Mouse (Mus musculus): ENCODE measurements around the gene Ubap2. TPM values are rescaled to one million over a fixed set of nuclear protein-coding genes. Genes with fewer than 3 reads are reported as not detected.

Gene Ubap2
- 10 to 100 TPM; 63.5 to 64.2 TPM for total RNA-seq (2021)

GRCm38 (mm10) chr4:41274980-41275850 is at the start of gene Ubap2:
Gene Ubap2, minus strand, starts transcription at chr4:41275144.
- DNase-seq (ENCODE audit: low spot score), result peak; percentile 94
- intact Hi-C loops (cut with DNase I), result loop anchor here (5.0 kb wide), 2 partner anchors 37 to 153 kb away; partner anchors contain the start of genes Dcaf12 and Nol6

- DNase-seq (ENCODE audit: low spot score), result no peak
- intact Hi-C loops (cut with DNase I), result no loop called here
Measured at GRCm38 (mm10) chr4:41320971-41321370, 46.0 kb upstream of the Ubap2 start.

GRCm38 (mm10) chr4:41318267-41318666 is 43.3 kb upstream of the Ubap2 start:
- intact Hi-C loops (cut with DNase I), result no loop called here
- no peak for DNase-seq (ENCODE audit: low spot score)

- no peak for DNase-seq (ENCODE audit: low spot score)
- intact Hi-C loops (cut with DNase I), result loop anchor here (2.0 kb wide), 2 partner anchors 34 to 74 kb away; partner anchors contain the start of gene Ubap1
Measured at GRCm38 (mm10) chr4:41315173-41315572, 40.2 kb upstream of the Ubap2 start.

- intact Hi-C loops (cut with DNase I), result loop anchor here (2.0 to 5.0 kb wide), 3 partner anchors 34 to 74 kb away; partner anchors contain the start of genes Ubap1 and Ubap2
- peak; percentile 94 for DNase-seq (ENCODE audit: low spot score)
Measured at GRCm38 (mm10) chr4:41314141-41315129, 39.5 kb upstream of the Ubap2 start, which contains the start of gene Dcaf12. Gene Dcaf12, minus strand, starts transcription at chr4:41314889.

GRCm38 (mm10) chr4:41313722-41314121 is 38.8 kb upstream of the Ubap2 start:
- no peak for DNase-seq (ENCODE audit: low spot score)
- intact Hi-C loops (cut with DNase I), result loop anchor here (2.0 to 5.0 kb wide), 3 partner anchors 35 to 75 kb away; partner anchors contain the start of genes Ubap1 and Ubap2

GRCm38 (mm10) chr4:41310567-41311563 is 35.9 kb upstream of the Ubap2 start:
- intact Hi-C loops (cut with DNase I), result loop anchor here (5.0 kb wide), 1 partner anchor 34 kb away; the partner anchor contains the start of gene Ubap2
- no peak for DNase-seq (ENCODE audit: low spot score)

GRCm38 (mm10) chr4:41307406-41307805 is 32.5 kb upstream of the Ubap2 start:
- intact Hi-C loops (cut with DNase I), result no loop called here
- no peak for DNase-seq (ENCODE audit: low spot score)

- intact Hi-C loops (cut with DNase I), result no loop called here
- DNase-seq (ENCODE audit: low spot score), result no peak
Measured at GRCm38 (mm10) chr4:41304302-41304701, 29.4 kb upstream of the Ubap2 start.

- intact Hi-C loops (cut with DNase I), result no loop called here
Measured at GRCm38 (mm10) chr4:41303671-41304070, 28.7 kb upstream of the Ubap2 start.

GRCm38 (mm10) chr4:41298976-41299375 is 24.0 kb upstream of the Ubap2 start:
- DNase-seq (ENCODE audit: low spot score), result no peak
- intact Hi-C loops (cut with DNase I), result no loop called here

More at GRCm38 (mm10) chr4:41303671-41304070, 28.7 kb upstream of the Ubap2 start:
- DNase-seq (ENCODE audit: low spot score), result no peak

GRCm38 (mm10) chr4:41295960-41296359 is 21.0 kb upstream of the Ubap2 start:
- DNase-seq (ENCODE audit: low spot score), result no peak
- intact Hi-C loops (cut with DNase I), result no loop called here

GRCm38 (mm10) chr4:41295507-41295906 is 20.6 kb upstream of the Ubap2 start:
- no peak for DNase-seq (ENCODE audit: low spot score)
- intact Hi-C loops (cut with DNase I), result no loop called here

GRCm38 (mm10) chr4:41293907-41294306 is 19.0 kb upstream of the Ubap2 start:
- intact Hi-C loops (cut with DNase I), result no loop called here

GRCm38 (mm10) chr4:41289802-41290201 is 14.9 kb upstream of the Ubap2 start:
- no peak for DNase-seq (ENCODE audit: low spot score)
- intact Hi-C loops (cut with DNase I), result loop anchor here (5.0 kb wide), 2 partner anchors 97 to 238 kb away; no protein-coding TSS in a partner anchor

More at GRCm38 (mm10) chr4:41293907-41294306, 19.0 kb upstream of the Ubap2 start:
- DNase-seq (ENCODE audit: low spot score), result no peak

- intact Hi-C loops (cut with DNase I), result loop anchor here (2.0 to 5.0 kb wide), 3 partner anchors 62 to 234 kb away; no protein-coding TSS in a partner anchor
- no peak for DNase-seq (ENCODE audit: low spot score)
Measured at GRCm38 (mm10) chr4:41286420-41286819, 11.5 kb upstream of the Ubap2 start.

GRCm38 (mm10) chr4:41284087-41284486 is 9.1 kb upstream of the Ubap2 start:
- intact Hi-C loops (cut with DNase I), result no loop called here
- DNase-seq (ENCODE audit: low spot score), result no peak

- no peak for DNase-seq (ENCODE audit: low spot score)
- intact Hi-C loops (cut with DNase I), result loop anchor here (5.0 kb wide), 1 partner anchor 36 kb away; the partner anchor contains the start of gene Dcaf12
Measured at GRCm38 (mm10) chr4:41275927-41276326, 983 bp upstream of the Ubap2 start.
